Mouse (Mus musculus) thymus, postnatal 14 days (tissue): ENCODE measurements around the gene Olfr830.
"Not testable (repeated sequence)": the region's sequence is repeated elsewhere in the genome, so short reads cannot be mapped to it uniquely, and the experiment has no call there.

ENCODE experiments used
- DNase-seq: peaks from one replicate; pipeline ENCODE4 v3.0.0; 2021

Olfr830 gene

DNA sequence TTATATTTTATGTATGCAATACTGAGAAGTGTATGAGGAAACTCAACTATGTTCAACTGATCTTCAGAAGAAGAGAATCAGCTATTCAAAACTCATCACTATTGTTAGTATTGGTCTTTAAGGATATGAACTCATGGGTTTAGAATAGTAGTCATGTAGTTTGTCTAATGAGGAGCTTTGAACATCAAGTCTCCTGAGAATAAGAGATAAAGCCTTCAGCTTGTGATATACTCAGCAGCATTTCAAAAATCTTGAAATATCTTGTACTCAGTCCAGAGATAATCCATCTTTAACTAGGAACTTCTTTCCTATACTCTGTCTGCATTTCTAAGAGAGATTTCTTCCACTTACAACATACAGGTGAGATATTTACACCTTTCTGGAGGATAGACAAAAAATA is at the start of gene Olfr830:
Olfr830 (plus strand) TSS at position 301 of the 400 bp plus-strand sequence.
- DNase-seq = no peak

DNA sequence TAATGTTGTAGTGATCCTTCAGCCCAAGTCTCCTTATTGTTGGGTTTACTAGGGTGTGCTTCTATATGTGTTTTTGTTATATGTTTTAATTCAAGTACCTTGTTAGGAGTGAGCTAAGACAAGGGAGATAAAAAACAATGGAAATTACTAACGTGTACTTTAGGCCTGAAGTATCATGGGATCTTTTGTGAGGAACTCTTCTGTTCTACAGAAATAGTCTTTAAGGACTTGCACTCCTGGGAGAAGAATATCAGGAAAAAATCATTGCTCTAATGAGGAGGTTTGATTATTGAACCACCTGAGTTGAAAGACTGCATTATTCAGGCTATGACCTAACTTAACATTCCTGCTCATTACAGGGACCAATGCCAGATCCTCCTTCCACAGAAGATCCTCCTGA is 19.9 kb upstream of the Olfr830 start, which contains the start of gene Olfr829:
Olfr829 (plus strand) TSS at position 301 of the 400 bp plus-strand sequence.
- DNase-seq = no peak

DNA sequence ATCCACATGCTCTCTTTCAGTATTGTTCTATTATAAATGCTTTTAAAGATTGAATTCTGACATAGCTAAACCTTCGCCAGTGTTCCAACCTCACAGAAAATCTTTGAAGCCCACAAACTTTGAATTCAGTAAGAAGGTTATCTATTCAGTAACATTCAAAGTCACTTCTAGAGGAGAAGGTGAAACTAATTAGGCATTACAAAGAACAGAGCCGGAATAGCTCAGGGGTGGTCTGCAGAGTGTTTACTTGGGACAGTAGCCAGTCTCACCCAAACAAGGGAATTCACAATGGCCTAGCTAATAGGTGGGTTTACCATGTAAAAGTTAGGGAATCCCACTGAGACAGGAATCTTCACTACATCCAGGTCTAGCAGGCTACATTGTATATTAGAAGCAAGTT is 33.2 kb downstream of the Olfr830 start:
- not testable (repeated sequence) for DNase-seq

DNA sequence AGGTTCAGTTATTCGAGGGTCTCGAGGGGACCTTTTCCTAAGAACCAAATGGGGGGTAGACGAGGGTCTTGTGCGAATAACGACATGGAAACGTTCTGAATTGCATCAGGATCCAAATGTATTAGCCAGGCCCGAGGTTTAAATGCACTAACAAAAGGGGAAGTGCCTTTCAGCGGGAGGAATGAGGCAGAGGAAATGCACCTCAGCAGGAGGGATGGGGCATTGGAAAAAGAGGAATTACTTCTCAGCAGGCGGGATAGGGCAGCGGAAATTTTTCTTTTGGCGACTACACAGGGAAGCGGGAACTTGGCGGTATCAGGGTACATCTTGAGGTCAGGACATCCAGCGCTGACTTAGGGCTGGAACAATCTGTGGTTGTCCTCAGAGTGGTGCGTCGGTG is 53.4 kb downstream of the Olfr830 start:
- not testable (repeated sequence) for DNase-seq
